Mouse (Mus musculus): ENCODE data around the gene Gm20518.

GRCm38 (mm10) chr16:17848928-17849327, 42.5 kb downstream of the Gm20518 start:
- TF ChIP-seq GATA1 (IDR thresholded peaks at IDR 0.05; ENCODE audit: borderline replicate concordance, low read length): no peak
- no peak for TF ChIP-seq FLI1 (IDR thresholded peaks at IDR 0.05; ENCODE audit: low read length)

Measured in megakaryocyte, embryonic 14.5 days (primary cell).